Mouse (Mus musculus) ZHBTc4 (cell line): ENCODE results near the gene Kank2.
A peak's percentile ranks its signal among the peaks of the same experiment; 100 is the strongest.
"Not testable (repeated sequence)": the region's sequence is repeated elsewhere in the genome, so short reads cannot be mapped to it uniquely, and the experiment has no call there.

Experiments used
- DNase-seq: peaks from one replicate; pipeline ENCODE4 v3.0.0-alpha.2; 2011; ENCODE audit warnings: low read depth, low spot score

The Kank2 gene

GRCm38 (mm10) chr9:21818125-21818524, 19.6 kb upstream of the Kank2 start:
- DNase-seq: peak; percentile 37

- no peak for DNase-seq
Observed at GRCm38 (mm10) chr9:21816716-21817305, 18.3 kb upstream of the Kank2 start.

GRCm38 (mm10) chr9:21811170-21811569, 12.6 kb upstream of the Kank2 start:
- DNase-seq: peak; percentile 44

- peak; percentile 66 for DNase-seq
Observed at GRCm38 (mm10) chr9:21808561-21808960, 10.0 kb upstream of the Kank2 start.

- DNase-seq: no peak
Observed at GRCm38 (mm10) chr9:21806976-21807375, 8.4 kb upstream of the Kank2 start.

GRCm38 (mm10) chr9:21806363-21806762, 7.8 kb upstream of the Kank2 start:
- no peak for DNase-seq

GRCm38 (mm10) chr9:21803986-21804644, 5.6 kb upstream of the Kank2 start:
- peak; percentile 84 for DNase-seq

GRCm38 (mm10) chr9:21801591-21801990, 3.0 kb upstream of the Kank2 start:
- no peak for DNase-seq

- DNase-seq: no peak
Observed at GRCm38 (mm10) chr9:21801121-21801520, 2.6 kb upstream of the Kank2 start.

- DNase-seq: peak; percentile 65
Observed at GRCm38 (mm10) chr9:21799010-21799350, 436 bp upstream of the Kank2 start.

GRCm38 (mm10) chr9:21797921-21798344, 611 bp downstream of the Kank2 start:
- peak; percentile 67 for DNase-seq

- DNase-seq: no peak
Observed at GRCm38 (mm10) chr9:21796919-21797318, 1.6 kb downstream of the Kank2 start.

- no peak for DNase-seq
Observed at GRCm38 (mm10) chr9:21796259-21796658, 2.3 kb downstream of the Kank2 start.

- DNase-seq: peak; percentile 31
Observed at GRCm38 (mm10) chr9:21795579-21795978, 3.0 kb downstream of the Kank2 start.

GRCm38 (mm10) chr9:21794925-21795324, 3.6 kb downstream of the Kank2 start:
- no peak for DNase-seq

GRCm38 (mm10) chr9:21794344-21794834, 4.2 kb downstream of the Kank2 start:
- no peak for DNase-seq

- not testable (repeated sequence) for DNase-seq
Observed at GRCm38 (mm10) chr9:21793507-21793906, 5.0 kb downstream of the Kank2 start.

GRCm38 (mm10) chr9:21792644-21793043, 5.9 kb downstream of the Kank2 start:
- DNase-seq: no peak

- no peak for DNase-seq
Observed at GRCm38 (mm10) chr9:21791861-21792260, 6.7 kb downstream of the Kank2 start.

GRCm38 (mm10) chr9:21788234-21788633, 10.3 kb downstream of the Kank2 start:
- DNase-seq: no peak

- no peak for DNase-seq
Observed at GRCm38 (mm10) chr9:21787654-21788053, 10.9 kb downstream of the Kank2 start.

GRCm38 (mm10) chr9:21786906-21787305, 11.6 kb downstream of the Kank2 start:
- peak; percentile 94 for DNase-seq

GRCm38 (mm10) chr9:21786309-21786708, 12.2 kb downstream of the Kank2 start:
- DNase-seq: not testable (repeated sequence)
